Mouse (Mus musculus) megakaryocyte-erythroid progenitor cell, adult 5-6 weeks (primary cell): ENCODE measurements around the gene Rps6kb1. TPM values are rescaled to one million over a fixed set of nuclear protein-coding genes. Genes with fewer than 3 reads are reported as not detected.

Experiments
- ATAC-seq: replicated peaks from 2 replicates; pipeline ENCODE4 v1.8.0; 2016; ENCODE audit warnings: mild to moderate bottlenecking, inconsistent platforms; ENCODE audit not compliant: severe bottlenecking, poor library complexity, low FRiP score, low TSS enrichment
- total RNA-seq, 2 experiments: library from RNA; stranded (forward) in 1 of 2; stranded (reverse) in 1 of 2; fragments of 200-1000, 215-1000 nt in 1 of 2; fragments of >200 nt in 1 of 2; fragmentation: Nextera tagmentation in 1 of 2; gene quantifications; 2 replicates each; pipeline ENCODE4 v1.2.3; 2014 to 2017

Gene Rps6kb1
- total RNA-seq (2014; fragmentation: Nextera tagmentation) (45.2 and 49.5 TPM in 2 replicates), total RNA-seq (2017) (45.4 and 52.7 TPM in 2 replicates)

DNA sequence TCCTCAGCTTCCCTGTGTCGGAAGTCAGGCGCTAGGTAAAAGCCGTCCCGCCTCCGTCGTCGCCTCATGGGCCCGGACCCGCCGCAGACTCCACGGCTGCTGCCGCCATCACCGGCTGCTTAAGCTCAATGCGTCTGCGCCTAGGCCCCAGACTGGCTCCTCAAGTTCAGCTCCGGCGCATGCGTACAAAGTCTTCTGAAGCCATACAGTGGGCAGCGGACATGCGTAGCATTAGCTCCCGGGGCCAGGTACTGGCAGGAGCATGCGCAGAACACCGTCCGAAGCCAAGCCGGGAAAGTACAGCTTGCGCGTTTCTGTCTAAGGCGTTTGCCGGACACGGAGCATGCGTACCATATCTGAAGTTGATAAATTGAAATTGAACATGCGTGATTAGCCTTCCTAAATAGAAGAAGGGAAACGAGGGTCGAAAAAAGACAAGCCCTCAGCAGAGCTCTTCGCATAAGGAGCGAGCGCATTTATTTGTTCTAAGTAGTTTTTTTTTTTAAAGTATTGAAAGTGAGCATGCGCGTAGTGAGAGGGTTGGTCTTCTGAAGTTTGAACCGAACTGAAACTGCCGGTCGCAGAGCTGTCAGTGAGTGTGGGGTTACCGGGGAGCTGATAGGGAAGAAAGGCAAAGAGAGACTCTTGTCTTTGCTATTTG lies at the start of gene Rps6kb1, which contains the start of gene Tubd1:
Gene Rps6kb1, minus strand, starts transcription at position 167 of the 661 bp plus-strand sequence.
Gene Tubd1, plus strand, starts transcription at position 353 of the 661 bp plus-strand sequence.
- ATAC-seq, result peak; percentile 97

DNA sequence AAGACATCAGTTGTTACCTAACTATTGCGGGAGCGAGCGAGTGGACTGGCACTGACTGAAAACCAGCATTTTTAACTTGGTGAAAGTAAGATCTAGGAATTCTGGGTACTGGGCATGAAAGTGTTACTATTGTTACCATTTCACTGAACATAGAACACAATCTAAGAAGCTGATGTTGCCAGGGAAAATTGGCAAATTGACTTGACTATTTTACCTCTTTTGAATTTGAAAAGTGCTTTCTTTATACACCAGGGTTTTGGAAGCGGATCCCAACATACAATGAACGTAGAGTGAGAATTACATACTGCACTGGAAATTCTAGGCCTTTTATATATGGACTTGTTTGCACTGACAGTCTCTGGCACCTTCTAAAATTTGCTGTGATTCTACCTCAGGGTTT lies 48.8 kb upstream of the Rps6kb1 start:
- no peak for ATAC-seq

GRCm38 (mm10) chr11:86592993-86593392 lies 48.4 kb upstream of the Rps6kb1 start:
- ATAC-seq, result peak; percentile 93

- no peak for ATAC-seq
These were observed 47.5 kb upstream of the Rps6kb1 start for GRCm38 (mm10) chr11:86591931-86592616.

GRCm38 (mm10) chr11:86591301-86591845 lies 46.8 kb upstream of the Rps6kb1 start:
- no peak for ATAC-seq

GRCm38 (mm10) chr11:86590579-86590978 lies 46.0 kb upstream of the Rps6kb1 start:
- ATAC-seq, result no peak

GRCm38 (mm10) chr11:86590066-86590465 lies 45.5 kb upstream of the Rps6kb1 start:
- ATAC-seq, result no peak

DNA sequence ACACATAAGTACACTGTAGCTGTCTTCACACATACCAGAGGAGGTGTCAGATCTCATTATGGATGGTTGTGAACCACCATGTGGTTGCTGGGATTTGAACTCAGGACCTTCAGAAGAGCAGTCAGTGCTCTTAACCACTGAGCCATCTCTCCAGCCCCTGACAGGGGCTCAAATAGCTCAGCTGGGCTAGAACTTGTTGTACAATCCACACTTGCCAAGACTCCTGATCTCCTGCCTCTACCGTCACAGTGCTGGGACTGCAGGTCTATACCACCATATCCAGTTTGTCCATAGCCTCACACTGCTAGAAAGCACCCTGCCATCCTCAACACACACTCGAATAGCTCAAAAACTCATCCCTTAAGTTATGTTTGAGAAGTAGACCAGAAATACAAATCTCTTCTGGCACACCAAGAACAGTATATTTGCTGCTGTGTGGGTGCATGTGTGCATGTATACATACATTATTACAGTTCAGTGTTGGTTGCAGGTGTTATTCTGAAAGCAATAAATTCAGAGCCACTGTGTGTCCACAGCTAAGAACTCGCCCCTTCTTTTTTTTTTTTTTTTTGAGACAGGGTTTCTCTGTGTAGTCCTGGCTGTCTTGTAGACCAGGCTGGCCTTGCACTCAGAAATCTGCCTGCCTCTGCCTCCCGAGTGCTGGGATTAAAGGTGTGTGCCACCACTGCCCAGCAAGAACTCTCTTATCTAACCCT lies 44.1 kb upstream of the Rps6kb1 start:
- no peak for ATAC-seq

- ATAC-seq, result no peak
These were observed 43.2 kb upstream of the Rps6kb1 start for GRCm38 (mm10) chr11:86587830-86588229.

DNA sequence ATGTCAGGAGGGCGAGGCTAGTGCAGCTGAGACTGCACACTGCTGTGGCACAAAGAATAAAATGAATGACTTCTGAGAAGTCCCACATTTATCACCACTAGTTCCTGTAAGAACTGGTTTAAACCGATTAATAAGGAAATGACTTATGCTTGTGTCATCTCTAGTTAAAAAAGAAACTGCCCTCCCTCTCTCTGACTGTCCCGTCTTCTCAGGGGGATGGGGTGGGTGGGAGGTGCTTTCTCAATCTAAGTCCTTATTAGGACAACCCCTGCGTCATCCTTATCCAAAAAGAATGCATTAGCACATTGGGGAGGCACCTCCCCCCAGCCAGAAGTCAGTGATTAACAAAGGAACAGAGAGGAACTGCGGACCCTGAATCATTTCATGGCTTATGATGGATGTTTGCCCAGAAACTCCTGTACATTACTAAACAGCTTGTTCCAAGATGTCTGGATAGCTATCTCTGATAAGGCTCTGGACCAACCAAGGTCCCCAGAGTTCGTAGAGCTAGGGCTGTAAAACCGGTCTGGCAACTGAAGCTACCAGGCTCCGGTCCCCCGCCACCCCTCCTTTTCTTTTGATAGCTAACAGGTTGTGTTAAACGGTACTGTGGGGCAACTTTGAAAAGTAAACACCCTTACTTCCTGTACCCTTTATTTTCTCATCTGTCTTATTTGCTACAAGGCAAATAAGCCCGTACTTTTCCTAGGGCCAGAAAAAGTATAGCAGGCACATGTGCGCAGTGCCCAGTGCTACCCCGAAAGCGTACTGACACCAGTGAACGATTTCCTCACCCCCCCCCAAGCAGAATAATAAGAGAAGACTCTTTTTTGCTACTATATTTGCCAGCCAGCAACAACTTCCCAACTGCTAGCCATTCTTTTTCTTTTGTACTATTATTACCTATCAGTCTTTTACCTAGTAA lies 42.5 kb upstream of the Rps6kb1 start:
- peak; percentile 76 for ATAC-seq

- no peak for ATAC-seq
These were observed 41.7 kb upstream of the Rps6kb1 start for GRCm38 (mm10) chr11:86586177-86586867.

DNA sequence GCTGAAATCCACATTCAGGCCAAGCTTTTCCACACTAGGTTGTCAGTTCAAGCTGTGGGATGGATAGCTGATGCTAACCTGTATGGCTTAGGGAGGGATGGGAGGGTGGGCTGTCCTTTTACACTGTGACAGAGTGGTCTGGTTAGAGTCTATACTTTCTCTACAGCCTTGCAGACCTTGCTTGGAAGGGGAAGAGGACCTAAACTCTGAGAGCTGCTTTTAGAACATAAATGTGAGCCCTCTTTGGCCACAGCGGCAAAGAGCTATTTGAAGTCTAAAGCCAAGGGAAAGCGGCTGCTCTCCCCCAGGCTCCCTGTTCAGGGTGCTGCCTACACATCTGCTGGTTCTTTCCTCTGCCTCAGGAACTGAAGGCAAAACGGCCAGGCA lies 41.0 kb upstream of the Rps6kb1 start:
- ATAC-seq, result no peak

DNA sequence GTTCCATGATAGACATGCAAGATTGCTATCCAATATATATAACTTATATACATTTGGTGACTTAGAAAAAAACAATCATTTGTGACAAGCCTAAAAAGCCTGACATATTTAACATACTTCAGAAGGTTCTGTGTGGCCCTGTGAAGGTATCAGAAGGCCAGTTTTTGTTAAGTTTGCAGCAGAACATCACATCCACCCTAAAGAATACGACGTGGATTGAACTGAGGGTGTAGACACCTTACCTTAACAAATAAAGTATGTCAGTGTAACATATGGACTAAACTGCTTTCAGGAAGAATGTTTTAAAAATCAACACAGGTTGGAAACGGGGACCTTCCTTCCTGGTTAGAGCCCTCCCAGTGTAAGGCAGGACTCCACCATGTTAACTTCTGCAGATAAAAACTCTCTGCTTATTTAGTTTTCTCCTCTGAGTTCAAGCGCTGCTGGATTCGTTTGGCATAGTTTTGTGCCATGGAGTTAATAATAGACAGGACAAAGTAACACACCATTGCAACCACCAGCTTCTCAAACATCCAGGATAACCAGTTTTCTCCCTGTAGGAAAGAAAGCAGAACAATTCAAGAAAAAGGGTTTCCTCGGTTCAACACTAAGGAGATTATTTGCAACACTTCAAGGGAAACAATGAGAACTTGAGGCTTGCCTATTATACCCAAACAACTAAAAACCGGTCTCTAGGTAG lies 40.4 kb upstream of the Rps6kb1 start:
- no peak for ATAC-seq

DNA sequence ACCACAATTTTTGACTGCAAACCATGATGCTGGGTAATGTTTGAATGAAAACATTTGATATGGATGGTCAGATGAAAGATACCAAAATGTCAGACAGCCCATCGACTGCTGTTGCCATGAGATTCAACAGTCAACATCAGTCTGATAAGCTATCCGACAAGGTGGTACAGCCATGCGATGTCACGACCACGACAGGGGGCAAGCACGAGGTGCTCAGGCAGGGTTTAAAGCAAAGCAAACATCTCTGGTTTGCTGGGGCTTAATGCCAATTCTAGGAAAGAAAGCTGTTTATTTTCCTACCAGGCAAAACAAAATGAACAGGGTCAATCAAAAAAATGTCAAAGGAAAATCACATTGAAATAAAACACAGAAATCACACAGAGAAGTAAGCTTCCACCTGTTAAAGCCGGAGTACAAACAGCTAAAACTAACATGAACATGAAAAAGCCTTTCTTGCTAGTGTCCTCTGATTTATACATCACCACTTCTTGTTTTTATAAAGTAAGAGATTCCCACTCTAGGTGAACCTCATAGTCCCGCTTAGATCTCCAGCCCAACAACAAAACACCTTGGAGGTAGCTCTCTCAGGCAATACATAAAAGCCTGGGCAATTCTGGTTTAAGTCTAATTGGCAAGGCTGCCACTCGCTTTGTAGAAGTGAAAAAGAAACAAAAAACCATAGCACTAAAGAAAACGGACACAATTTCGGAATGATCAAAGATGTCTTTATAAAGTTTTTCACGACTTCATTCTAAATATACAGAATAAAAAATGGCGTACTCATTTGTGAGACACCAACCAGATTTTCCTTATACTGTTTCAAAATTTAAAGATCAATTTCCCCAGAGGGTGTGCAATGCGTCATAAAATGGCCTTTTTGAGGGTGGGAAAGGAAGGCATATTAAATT lies 39.6 kb upstream of the Rps6kb1 start:
- ATAC-seq, result no peak

DNA sequence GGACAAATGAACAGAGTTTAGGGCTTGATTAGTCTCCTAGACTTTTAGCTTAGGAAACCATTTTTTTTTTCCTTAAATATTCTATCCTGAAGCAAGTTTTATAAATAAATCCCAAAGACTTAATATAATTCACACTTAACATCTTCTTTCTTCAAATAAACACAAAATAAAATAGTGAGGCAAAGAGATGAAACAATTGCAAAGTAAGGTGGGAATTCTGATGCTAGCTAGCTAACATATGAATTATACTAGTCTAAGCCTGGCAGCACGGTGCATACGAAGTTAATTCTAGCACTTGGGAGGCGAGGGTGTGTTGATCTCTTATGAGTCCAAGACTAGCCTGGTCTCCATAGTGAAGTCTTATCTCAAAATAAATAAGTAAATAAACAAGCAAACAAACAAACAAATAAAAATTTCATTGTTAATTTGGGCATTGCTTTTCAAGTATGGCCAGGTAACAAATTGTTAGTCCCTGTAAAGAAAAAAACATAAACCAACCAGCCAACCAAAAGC lies 38.8 kb upstream of the Rps6kb1 start:
- no peak for ATAC-seq

DNA sequence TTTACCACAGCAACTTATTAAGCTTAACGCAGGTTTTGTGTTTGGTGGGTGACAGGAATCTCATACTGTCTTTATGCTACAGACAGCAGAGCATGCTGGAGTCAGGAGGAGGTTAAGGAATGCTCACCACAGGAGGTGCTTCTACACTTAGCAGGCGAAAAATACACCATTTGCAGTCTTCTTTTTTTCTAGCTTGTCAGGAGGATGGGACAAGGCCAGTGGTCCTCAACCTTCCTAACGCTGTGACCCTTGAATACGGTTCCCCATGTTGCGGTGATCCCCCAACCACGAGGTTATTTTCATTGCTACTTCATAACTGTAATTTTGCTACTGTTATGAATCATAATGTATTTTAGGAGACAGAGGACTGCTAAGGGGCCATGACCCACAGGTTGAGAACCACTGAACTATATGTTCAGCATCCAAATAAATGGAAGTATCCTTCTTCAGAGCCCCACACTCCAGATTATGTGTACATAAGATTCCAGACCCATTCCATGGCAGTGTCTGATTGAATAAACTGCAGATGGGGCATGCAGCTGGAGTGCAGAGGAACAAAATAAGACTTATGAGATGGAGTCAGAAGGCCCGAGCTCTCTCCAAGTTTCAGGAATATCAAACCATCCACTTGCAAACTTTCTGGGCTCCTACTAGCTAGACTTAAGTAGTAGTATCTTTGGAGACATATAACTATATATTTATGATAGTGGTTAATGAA lies 38.1 kb upstream of the Rps6kb1 start:
- no peak for ATAC-seq
